13 mouse cellular contexts compared by ENCODE assay signal in the genomic region with DNA sequence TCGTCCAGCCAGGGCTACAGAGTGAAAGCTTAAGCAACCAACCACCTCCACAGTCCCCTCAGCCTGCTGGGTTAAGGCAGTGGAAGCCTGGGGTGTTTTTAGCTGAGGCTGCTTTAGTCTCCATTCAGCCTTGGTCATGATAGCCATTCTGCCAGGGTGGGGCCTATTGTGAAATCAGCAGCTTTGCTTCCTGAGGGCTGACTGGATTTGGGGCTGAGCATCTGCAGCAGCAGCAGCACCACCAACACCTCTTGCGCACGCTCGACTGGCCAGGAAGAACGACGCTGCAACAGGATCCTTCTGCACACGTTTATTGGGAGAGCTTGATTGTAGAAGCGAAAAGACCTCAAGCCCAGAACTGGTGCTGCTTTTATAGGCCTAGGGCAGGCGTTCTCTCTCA.
"Had no signal": no experiment of that assay in that cellular context is flagged by ENCODE, and none has a peak within 500 bp of the region (broad histone marks: within the 10 kb centered on the region; RNA-seq: fewer than 3 reads in every experiment).

No protein-coding gene starts in this region.

- H3K27ac ChIP-seq: layer of hippocampus, adult 2 months; limb, embryonic 10.5 days; liver, embryonic 15.5 days; lung, embryonic 15.5 days; macrophage; midbrain, embryonic 13.5 days; stomach, embryonic 15.5 days had no signal

- H3K27me3 ChIP-seq: liver, embryonic 15.5 days; lung, embryonic 15.5 days; midbrain, embryonic 13.5 days; stomach, embryonic 15.5 days had no signal

- H3K4me3 ChIP-seq: layer of hippocampus, adult 2 months; limb, embryonic 10.5 days; liver, embryonic 15.5 days; lung, embryonic 15.5 days; midbrain, embryonic 13.5 days; stomach, embryonic 15.5 days had no signal

- H3K4me1 ChIP-seq: limb, embryonic 10.5 days; lung, embryonic 15.5 days; midbrain, embryonic 13.5 days; stomach, embryonic 15.5 days had no signal

- ATAC-seq: midbrain, embryonic 13.5 days had no signal

- DNase-seq: kidney, adult 18-20 months; kidney, postnatal 10 days; kidney, postnatal 4 days; lung, postnatal 14 days; right cerebral cortex, postnatal 14 days; thymus, postnatal 4 days had no signal
